Mouse (Mus musculus) thymus, adult 2 months (tissue): ENCODE measurements around the gene Sptbn1. TPM values are rescaled to one million over a fixed set of nuclear protein-coding genes. Genes with fewer than 3 reads are reported as not detected.

ENCODE experiments used
- DNase-seq: peaks from one replicate; pipeline ENCODE4 v3.0.0; 2021
- H3K27ac ChIP-seq: fragments of 200-500 bp; 2 replicates; pipeline ENCODE4 v1.5.1; 2012; ENCODE audit warnings: low read length, control low read depth; ENCODE audit not compliant: control insufficient read depth, insufficient read depth
- H3K27me3 ChIP-seq: fragments of 200-500 bp; 2 replicates; pipeline ENCODE4 v1.6.1; 2012; ENCODE audit warnings: mild to moderate bottlenecking, low read length, moderate library complexity, mixed read lengths; ENCODE audit not compliant: control insufficient read depth, insufficient read depth
- H3K36me3 ChIP-seq: fragments of 200-500 bp; 2 replicates; pipeline ENCODE4 v1.6.1; 2012; ENCODE audit warnings: mild to moderate bottlenecking, low read length, moderate library complexity; ENCODE audit not compliant: control insufficient read depth, insufficient read depth
- H3K4me1 ChIP-seq: fragments of 200-500 bp; replicated peaks from 2 replicates; pipeline ENCODE4 v1.6.1; 2012; ENCODE audit warnings: low read length; ENCODE audit not compliant: control insufficient read depth, insufficient read depth
- H3K4me3 ChIP-seq: fragments of 200-500 bp; 2 replicates; pipeline ENCODE4 v1.5.1; 2012; ENCODE audit warnings: mild to moderate bottlenecking, low read length, control low read depth, moderate library complexity; ENCODE audit not compliant: control insufficient read depth, insufficient read depth
- CTCF ChIP-seq: fragments of 200-500 bp; IDR thresholded peaks from 2 replicates; pipeline ENCODE4 v1.5.1; 2012; ENCODE audit warnings: mild to moderate bottlenecking, control low read depth, low read length, moderate library complexity, borderline replicate concordance; ENCODE audit not compliant: control insufficient read depth, poor library complexity, insufficient read depth; ENCODE audit errors: extremely low read depth
- POLR2A ChIP-seq: fragments of 200-500 bp; IDR thresholded peaks from 2 replicates; pipeline ENCODE4 v1.6.1; 2012; ENCODE audit warnings: mild to moderate bottlenecking, low read length, control low read depth, moderate library complexity; ENCODE audit not compliant: control insufficient read depth, poor library complexity, insufficient read depth; ENCODE audit errors: extremely low read depth
- WGBS: fragments of 180-500 bp; shearing (Covaris S2); methylation state at CpG from one replicate; pipeline ENCODE4 v1.1.7; 2018; 5-methylcytosine and 5-hydroxymethylcytosine counted together
- polyA plus RNA-seq: library from polyadenylated mRNA; depleted of rRNA; stranded (reverse); fragments of >200 nt; gene quantifications from 2 replicates; pipeline ENCODE4 v1.2.3, GENCODE M21; 2012

Gene Sptbn1
- polyA plus RNA-seq, 1 experiment: 48.5 TPM

DNA sequence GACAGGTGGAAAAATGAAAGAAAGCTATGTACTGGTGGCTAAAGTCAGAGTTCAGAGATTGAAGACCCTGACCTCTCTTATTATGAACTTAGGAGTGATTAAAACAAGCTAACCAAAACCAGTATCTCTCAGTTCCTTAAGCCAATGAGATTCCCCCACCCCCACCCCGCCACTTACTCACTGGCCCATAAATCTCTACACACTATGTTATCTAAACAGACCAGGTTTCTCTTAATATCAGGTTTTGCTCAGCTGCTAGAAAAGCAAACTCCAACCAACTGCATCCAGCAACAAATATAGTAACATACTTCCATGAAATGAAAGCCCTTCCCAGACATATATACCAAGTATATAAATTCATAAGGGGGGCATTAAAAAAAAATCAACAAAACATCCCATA lies 73.2 kb downstream of the Sptbn1 start:
- DNase-seq: no peak
- Histone ChIP-seq H3K36me3 (no peaks in the 10 kb centered on the region), H3K4me1 (peaks cover 15% of the 10 kb centered on the region), H3K4me3 (no peak overlapping the region), H3K27me3 (no peaks in the 10 kb centered on the region), H3K27ac (no peak overlapping the region)
- no peak for TF ChIP-seq POLR2A
- TF ChIP-seq CTCF: no peak
- 68% methylated on average over 1 of the region's 1 CpGs for WGBS

DNA sequence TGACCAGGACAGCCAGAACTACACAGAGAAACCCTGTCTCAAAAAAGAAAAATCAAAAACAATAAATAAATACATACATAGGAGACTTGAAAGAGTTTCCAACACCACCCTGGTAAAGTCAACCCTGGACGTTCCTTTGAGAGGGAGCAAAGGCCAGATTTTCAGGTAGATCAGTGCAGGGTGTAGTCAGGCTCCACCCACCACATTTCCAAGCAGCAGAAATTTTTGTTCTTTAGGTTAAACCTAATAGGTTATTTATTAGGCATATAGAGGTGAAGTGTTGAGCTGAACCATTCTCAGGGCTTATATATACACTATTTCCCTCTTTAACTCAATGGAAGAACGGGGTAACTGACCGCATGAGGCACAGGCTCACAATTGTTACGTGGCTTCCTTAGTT lies 77.0 kb downstream of the Sptbn1 start:
- Histone ChIP-seq H3K27me3 (no peaks in the 10 kb centered on the region), H3K4me1 (peaks cover 21% of the 10 kb centered on the region), H3K27ac (no peak overlapping the region), H3K36me3 (no peaks in the 10 kb centered on the region), H3K4me3 (no peak overlapping the region)
- 96% methylated on average over 4 of the region's 4 CpGs for WGBS
- DNase-seq: no peak
- TF ChIP-seq CTCF (no peak), POLR2A (no peak)

DNA sequence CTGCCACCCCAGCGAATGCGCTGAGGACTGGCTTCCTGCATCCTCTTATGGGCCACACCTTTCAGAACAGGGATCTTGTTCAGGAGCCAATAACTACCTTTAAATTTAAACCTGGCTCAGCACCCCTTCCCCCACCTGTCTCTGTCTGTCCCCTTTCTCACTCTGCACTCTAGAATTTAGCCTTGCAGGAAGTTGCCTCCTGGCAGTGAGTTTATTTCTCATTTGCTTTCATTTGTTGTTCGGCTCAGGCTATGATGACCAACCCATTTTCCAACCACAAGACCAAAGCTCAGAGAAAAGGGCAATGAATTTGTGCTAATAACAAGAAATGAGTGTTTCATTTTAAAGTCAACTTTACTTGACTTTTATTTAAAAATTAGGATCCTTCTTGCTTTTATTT lies 77.9 kb downstream of the Sptbn1 start:
- Histone ChIP-seq H3K4me1 (peaks cover 19% of the 10 kb centered on the region), H3K27ac (peak overlapping the region; percentile 3), H3K36me3 (no peaks in the 10 kb centered on the region), H3K27me3 (no peaks in the 10 kb centered on the region), H3K4me3 (no peak overlapping the region)
- no peak for TF ChIP-seq CTCF
- TF ChIP-seq POLR2A: no peak
- no peak for DNase-seq
- WGBS: 51% methylated on average over 3 of the region's 3 CpGs

DNA sequence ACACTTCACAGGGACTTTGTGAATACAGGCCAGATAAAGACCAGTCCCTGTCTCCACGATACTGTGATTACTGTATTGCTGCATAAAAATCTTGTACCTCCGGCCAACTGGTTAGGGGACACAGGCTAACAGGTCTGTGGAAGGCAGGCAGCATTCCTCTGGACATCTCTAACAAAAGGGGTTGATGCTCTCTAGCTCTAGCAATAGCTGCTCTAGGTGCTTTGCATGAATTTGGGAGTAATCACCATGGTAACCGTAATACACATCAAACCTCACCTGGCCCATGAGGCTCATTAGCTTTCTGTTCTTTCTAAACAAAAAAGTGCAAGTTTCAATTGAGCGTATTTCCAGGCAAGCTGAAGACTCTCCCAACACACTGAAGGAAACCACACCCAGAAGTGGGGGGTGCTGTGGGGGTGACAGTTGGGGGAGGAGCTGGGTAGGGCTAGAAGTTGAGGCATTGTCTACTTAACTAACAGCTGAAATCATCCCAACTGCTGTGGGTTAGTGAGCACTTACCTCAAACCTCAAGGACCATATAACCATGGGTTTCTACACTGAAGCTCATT lies 81.0 kb downstream of the Sptbn1 start:
- DNase-seq: peak; percentile 72
- H3K27me3 ChIP-seq: no peaks in the 10 kb centered on the region
- TF ChIP-seq POLR2A: no peak
- no peak for TF ChIP-seq CTCF
- H3K4me1 ChIP-seq: peaks cover 24% of the 10 kb centered on the region
- H3K36me3 ChIP-seq: no peaks in the 10 kb centered on the region
- WGBS: 46% methylated on average over 4 of the region's 4 CpGs
- peak overlapping the region; percentile 28; the same call in 1 of the 2 replicates for H3K27ac ChIP-seq
- H3K4me3 ChIP-seq: no peak overlapping the region

DNA sequence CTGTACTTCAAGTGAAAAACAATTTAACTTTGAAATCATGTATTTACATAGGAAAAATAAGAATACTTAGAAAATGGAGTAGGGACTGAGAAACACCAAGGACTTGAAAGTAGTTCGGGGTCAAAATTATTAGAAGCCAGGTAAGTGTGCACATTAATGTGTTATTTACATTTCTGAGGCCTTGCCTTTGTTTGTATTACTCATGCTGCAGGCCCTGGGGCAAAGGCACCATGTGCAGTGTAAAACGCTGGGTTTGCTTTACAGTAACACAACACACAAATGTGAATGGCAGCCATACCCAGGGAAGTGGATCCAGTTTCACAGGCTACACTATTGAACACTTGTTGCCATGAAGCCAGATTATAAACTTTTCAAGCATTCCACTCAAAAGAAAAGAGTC lies 83.4 kb downstream of the Sptbn1 start:
- H3K4me1 ChIP-seq: peaks cover 20% of the 10 kb centered on the region
- H3K36me3 ChIP-seq: no peaks in the 10 kb centered on the region
- no peak for DNase-seq
- TF ChIP-seq POLR2A (no peak), CTCF (no peak)
- no peaks in the 10 kb centered on the region for H3K27me3 ChIP-seq
- 92% methylated on average over 2 of the region's 2 CpGs for WGBS
- no peak overlapping the region for H3K27ac ChIP-seq
- H3K4me3 ChIP-seq: no peak overlapping the region

DNA sequence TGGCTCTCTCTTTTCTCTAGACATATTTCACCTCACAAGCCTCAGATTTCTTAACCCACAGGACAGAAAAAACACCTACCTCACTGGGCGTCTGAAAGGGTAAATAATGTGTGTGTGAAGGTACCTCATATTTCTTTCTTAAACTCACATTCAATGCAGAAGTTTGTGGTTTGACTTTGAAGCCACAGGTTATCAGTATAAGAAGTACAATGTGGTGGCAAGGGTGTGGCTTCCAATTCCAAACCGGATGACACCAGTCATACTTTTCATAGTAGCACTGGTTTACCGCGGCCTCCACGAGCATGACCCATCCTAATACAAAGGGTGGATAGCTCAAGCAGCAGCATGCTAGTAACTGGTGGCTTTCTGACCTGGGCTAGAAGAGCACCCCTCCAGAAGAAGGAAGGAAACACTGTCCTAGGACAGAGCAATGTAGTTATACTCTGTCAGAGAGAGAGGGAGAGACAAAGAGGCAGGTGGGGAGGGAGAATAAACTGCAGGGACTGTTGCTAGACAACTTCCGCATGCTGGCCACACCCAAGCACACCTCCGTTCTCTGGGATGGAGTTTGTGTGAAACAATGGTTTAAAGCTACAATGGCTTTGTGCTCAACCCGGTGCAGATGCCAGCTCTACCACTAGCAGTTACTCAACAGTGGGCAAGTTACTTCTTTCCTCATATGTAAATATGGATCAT lies 85.1 kb downstream of the Sptbn1 start:
- peaks cover 20% of the 10 kb centered on the region for H3K4me1 ChIP-seq

DNA sequence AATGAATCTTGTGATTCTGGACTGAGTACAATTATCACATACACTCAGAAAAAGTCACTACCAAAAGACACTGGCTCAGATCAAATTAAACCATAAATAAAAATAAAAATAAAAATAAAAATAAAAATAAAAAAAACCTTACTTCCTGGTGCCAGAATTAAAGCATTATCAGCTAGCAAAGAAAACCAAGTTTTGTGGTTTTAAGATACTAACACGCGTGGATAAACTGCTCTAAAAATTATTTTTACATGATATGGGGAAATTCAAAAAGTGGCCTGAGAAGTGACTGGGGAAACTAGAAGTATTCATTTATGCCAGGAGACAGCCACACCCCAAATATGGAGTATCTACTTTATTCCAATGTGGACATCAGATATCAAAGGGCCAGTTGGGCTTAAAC lies 89.8 kb downstream of the Sptbn1 start:
- TF ChIP-seq CTCF (no peak), POLR2A (no peak)
- DNase-seq: no peak
- WGBS: 63% methylated on average over 2 of the region's 2 CpGs
- H3K4me1 ChIP-seq: peaks cover 9% of the 10 kb centered on the region
- no peaks in the 10 kb centered on the region; the same call in 1 of the 2 replicates for H3K36me3 ChIP-seq
- H3K4me3 ChIP-seq: no peak overlapping the region
- no peak overlapping the region for H3K27ac ChIP-seq
- no peaks in the 10 kb centered on the region for H3K27me3 ChIP-seq

More for the DNA sequence above, 85.1 kb downstream of the Sptbn1 start:
- no peak for TF ChIP-seq CTCF
- no peak for TF ChIP-seq POLR2A
- DNase-seq: peak; percentile 44
- H3K27me3 ChIP-seq: no peaks in the 10 kb centered on the region
- no peaks in the 10 kb centered on the region for H3K36me3 ChIP-seq
- H3K4me3 ChIP-seq: no peak overlapping the region
- H3K27ac ChIP-seq: peak overlapping the region; percentile 85
- 2% methylated on average over 8 of the region's 8 CpGs for WGBS
